Mouse (Mus musculus): ENCODE measurements around the gene Gpcpd1.

DNA sequence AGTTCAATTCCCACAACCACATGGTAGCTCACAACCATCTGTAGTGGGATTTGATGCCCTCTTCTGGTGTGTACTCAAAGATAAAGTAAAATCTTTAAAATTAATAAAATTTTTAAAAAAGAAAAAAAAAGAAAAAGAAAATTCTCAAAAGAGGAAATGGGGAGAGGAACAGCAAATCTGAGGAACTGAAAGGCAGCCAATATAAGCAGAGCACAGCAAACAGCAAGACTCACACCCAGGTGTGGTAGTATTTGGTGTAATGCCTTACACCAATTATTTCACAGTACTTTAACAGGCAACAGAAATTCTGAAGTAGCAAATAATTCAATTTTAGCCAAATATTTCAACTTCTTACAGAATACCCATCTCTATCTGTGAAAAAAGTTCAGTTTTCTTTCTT is 16.7 kb downstream of the Gpcpd1 start:
- TF ChIP-seq CTCF (IDR thresholded peaks at IDR 0.05) (no peak), EP300 (IDR thresholded peaks at IDR 0.05) (no peak)

Data from lung, postnatal 0 days (tissue).